Mouse (Mus musculus) mesoderm, embryonic 11.5 days (tissue): ENCODE data around the gene Fez2.

Experiments
- DNase-seq: peaks from one replicate; pipeline ENCODE4 v3.0.0-alpha.2; 2012; ENCODE audit warnings: low read depth, low spot score

Gene Fez2

DNA sequence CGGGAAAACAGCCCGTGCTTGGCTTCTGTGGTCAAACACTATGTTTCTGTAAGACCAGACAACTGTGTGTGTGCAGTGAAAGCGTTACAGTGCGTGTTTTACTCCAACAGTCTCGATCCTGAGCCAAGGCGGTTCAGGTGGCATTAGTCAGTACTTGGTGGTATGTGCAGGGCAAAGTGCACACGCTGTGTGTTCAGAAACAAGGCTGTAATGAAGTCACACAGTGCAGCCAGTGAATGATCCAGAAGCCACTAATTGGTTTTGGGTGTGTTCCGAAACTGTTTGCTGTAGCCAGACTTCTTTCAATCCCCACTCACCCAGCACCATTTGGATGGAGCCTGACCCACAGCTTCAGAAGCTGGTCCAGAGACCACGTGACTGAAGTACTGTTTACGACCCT lies 9.6 kb downstream of the Fez2 start:
- no peak for DNase-seq

- DNase-seq: no peak
Observed at GRCm38 (mm10) chr17:78407581-78407980, 10.4 kb downstream of the Fez2 start.

- no peak for DNase-seq
Observed at GRCm38 (mm10) chr17:78406854-78407253, 11.1 kb downstream of the Fez2 start.

DNA sequence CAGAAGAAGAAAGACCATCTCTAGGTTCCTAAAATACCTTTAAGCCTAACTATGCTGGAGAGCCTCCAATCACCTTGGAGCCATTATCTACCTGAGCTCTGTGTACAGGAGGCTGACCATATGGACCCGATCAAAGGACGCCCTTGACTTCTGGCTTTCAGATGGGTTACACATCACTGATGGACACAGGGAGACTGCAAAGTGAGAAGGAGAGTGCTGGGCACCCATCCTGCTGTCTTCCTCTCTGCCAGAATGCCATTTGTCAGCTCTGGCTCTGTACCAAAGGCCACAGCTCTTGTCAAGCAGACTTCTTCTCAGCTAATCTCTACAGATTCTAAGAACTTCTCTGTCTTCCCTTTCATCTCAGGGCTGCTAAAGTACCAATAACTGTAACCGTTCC lies 12.6 kb downstream of the Fez2 start:
- no peak for DNase-seq

- DNase-seq: no peak
Observed at GRCm38 (mm10) chr17:78403804-78404203, 14.1 kb downstream of the Fez2 start.

- DNase-seq: no peak
Observed at GRCm38 (mm10) chr17:78403229-78403628, 14.7 kb downstream of the Fez2 start.

DNA sequence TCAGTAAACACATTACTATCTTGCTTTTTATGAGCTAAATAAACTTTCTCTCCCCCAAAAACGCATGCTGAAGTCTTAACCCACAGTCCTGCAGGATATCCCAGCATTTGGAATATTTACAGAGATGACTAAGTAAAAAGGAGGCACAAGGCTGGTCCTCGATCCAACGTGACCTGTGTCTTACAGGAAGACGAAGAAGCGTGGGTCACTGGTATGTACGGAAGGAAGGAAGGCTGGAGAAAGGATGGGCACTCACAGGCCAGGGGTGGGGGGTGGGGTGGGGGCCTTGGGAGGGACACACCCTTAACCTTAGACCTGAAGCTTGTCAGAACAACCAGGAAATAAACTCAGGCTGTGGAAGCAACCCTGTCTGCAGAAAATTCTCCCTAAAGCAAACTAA lies 15.8 kb downstream of the Fez2 start:
- DNase-seq: no peak

GRCm38 (mm10) chr17:78401713-78402112 lies 16.2 kb downstream of the Fez2 start:
- no peak for DNase-seq

GRCm38 (mm10) chr17:78401311-78401710 lies 16.6 kb downstream of the Fez2 start:
- no peak for DNase-seq

DNA sequence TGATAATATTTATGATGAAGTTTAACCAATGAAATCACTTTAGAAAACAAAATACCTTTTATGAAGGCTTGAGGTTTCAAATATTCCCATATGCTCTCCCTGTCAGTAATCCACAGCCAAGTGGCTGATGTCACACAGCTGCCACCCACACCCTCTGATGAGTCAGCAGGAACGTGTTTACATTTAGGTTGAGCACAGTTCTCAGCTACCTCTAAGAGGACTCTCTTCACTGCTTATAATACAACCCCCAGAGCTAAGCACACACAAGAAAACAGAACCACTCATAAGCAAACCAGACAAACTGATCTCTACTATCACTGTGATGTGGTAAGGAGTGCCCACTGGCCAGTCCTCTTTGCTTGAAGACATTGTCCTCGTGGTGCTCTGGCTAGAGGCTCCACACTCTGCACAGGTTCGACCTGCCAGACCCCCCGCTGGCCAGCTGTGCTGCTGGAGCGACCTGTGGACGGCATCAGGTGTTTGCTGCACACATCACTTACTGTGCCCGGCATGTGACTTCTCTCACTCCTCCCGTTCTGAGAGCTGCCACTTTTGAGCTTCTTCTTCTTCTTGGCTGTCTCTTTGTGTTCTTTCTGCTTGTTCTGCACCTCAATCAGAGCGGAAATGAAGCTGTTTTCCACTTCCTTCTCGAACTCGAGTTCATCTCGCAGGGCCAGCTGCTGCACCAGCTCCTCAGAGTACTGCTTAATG lies 17.7 kb downstream of the Fez2 start:
- no peak for DNase-seq

- DNase-seq: no peak
Observed at GRCm38 (mm10) chr17:78392401-78393087, 25.4 kb downstream of the Fez2 start.

GRCm38 (mm10) chr17:78389573-78389972 lies 28.4 kb downstream of the Fez2 start:
- DNase-seq: no peak

GRCm38 (mm10) chr17:78388101-78388847 lies 29.7 kb downstream of the Fez2 start:
- DNase-seq: no peak

DNA sequence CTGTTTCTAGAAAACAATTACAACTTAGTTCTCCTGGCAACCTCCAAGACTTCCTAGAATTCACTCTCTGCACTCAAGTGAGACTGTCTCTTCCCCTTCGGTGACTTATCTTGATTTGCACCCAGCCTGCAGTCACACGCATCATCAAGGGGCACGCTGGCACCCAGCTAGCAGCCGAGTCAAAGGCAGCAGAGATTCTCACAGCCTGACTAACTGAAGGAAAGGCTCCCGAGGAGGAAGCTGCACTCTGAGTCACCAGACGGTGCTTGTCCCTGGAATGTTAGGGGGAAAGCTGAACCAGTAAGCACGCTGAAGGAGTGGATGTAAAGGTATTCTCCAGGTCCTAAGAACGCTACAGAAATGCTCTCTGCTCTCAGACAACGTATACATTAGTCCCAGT lies 30.3 kb downstream of the Fez2 start:
- DNase-seq: no peak

DNA sequence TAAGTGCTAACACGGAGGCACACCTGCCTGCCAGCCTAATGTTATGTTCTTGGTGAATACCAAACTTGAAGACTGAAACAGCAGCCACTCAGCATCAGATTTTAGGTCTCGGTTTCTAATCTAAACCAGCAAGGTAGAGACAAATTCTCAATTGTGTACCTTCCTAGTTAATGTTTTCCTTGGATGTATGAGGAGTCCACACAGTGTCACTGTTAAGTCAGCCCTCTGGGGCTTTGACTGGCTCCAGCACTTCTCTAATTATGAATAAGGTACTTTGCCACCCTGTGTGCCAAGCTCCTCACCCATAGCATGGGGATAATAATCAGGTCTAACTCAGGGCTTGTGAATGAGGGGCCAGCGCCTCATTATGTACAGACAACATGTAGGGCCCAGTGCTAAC lies 35.6 kb downstream of the Fez2 start:
- DNase-seq: no peak

DNA sequence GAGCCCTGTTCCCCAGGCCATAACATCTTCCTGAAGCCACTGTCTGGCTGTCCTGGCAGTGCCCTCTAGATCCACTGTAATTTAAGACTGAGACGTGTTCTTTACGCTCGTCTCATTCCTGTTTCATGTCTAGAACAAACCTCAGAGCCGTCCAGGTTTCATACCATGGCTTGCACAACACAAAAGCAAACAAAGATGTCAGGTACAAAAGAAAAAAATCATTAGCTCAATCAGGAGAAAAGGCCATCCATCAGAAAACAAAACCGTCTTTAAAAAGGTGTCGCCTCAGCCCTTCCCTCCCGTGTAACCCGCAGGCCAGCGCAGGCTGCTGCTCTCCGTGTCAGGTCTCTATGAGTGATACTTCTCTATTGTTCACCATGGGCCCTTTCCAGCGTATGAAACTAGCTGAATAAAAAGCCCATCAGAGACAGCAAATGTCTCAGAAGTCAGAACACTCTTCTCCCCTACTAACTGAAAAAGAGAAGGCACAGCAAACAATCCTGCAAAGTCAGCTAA lies 38.2 kb downstream of the Fez2 start:
- DNase-seq: no peak

GRCm38 (mm10) chr17:78379079-78379729 lies 38.7 kb downstream of the Fez2 start:
- no peak for DNase-seq

DNA sequence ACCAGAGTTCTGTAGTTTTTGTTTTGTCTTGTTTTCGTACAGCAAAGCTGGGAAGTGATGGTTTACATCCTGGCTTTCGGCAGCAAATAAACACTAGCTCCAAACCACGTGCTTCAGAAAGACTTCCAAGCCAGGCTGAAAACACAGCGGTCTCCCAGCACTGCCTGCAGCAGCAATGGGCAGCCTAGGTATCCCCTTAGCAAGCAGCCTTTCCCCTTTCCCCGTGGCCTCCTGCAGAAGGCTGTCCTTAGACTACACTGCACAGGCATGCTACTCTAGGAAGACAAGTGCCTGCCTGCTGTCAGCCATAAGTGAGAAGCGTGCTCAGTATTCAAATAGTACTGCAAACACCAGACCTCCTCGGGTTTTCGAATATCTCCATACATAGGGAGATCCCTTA lies 41.4 kb downstream of the Fez2 start:
- no peak for DNase-seq

GRCm38 (mm10) chr17:78374756-78375155 lies 43.2 kb downstream of the Fez2 start:
- DNase-seq: no peak

DNA sequence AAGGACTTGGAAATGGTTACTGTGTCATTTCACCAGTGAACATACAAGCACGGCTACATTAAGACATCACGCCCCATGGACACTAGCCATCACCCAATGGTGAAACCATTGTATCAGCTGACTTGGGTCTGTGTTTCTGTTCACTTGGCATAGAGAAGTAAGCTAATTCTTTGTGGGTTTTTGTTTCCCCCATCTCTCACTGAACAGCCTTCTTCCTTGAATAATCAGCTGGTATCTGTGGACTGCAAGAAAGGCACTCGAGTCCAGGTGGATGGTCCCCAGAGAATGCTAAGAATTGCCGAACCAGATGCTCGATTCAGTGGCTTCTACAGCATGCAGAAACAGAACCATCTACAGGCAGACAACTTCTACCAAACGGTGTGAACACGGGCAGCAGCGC lies 44.1 kb downstream of the Fez2 start:
- no peak for DNase-seq

DNA sequence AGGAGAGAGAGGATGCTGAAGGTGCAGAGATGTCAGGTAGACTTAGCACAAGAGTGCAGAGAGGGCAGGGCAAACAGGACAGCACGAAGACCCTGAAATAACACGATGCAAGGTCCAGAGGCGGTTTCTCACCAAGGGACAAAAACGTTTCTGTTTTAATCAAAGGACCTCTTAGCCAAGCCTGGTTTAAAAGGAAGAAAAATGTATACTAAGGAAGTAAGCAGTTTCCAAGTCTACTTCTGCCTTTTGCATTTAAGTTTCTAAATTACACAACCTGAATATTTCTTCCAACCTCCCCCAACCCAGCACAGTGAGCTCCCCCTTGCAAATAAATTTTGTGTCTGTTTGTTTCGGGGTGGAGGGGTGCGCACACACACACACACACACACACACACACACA lies 44.8 kb downstream of the Fez2 start:
- DNase-seq: no peak

GRCm38 (mm10) chr17:78370445-78370844 lies 47.5 kb downstream of the Fez2 start:
- DNase-seq: no peak
